ENCODE assay signal across 27 mouse cellular contexts in the genomic region with DNA sequence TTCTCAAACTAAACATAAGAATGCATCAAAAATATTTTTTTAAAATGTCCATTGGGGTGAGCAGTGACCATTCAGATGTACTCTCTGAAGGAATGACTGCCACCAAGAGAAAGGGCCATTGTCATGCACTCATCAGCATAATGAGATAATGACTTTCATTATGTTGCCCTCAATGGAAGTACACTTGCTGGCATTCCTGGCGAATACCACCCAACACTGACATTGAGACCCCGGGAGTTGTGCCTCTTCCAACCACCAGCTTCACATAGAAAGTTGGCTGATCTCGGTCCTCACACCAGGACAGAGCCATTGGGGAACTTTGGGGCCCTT.
DNase-seq lines count a peak whose midpoint lies in the region; ATAC-seq lines count a peak whose summit lies in the region.
"Had no signal": no experiment of that assay in that cellular context is flagged by ENCODE, and none has a peak within 500 bp of the region (broad histone marks: within the 10 kb centered on the region; RNA-seq: fewer than 3 reads in every experiment).

No protein-coding gene starts in this region.

- peaks cover 18% of the 10 kb centered on the region for H3K4me1 ChIP-seq in forebrain, embryonic 13.5 days
- 0 out of 2 replicates have a peak, but pooled peaks cover 3% of the 10 kb centered on the region for H3K4me1 ChIP-seq in forebrain, embryonic 11.5 days (replicated peaks; ENCODE audit: control insufficient read depth, insufficient read depth, low read length)
- peaks cover 10% of the 10 kb centered on the region for H3K4me1 ChIP-seq in midbrain, embryonic 13.5 days (replicated peaks)
- H3K4me1 ChIP-seq: embryonic facial prominence, embryonic 13.5 days; hindbrain, embryonic 15.5 days had no signal

- WGBS in forebrain, embryonic 13.5 days: 25% methylated on average over 3 of the region's 3 CpGs
- WGBS in forebrain, embryonic 11.5 days: 32% methylated on average over 3 of the region's 3 CpGs
- 43% methylated on average over 3 of the region's 3 CpGs for WGBS in midbrain, embryonic 13.5 days

- H3K9ac ChIP-seq in forebrain, embryonic 13.5 days: no peak overlapping the region
- no peak overlapping the region for H3K9ac ChIP-seq in forebrain, embryonic 11.5 days (ENCODE audit: low read length)
- no peak overlapping the region for H3K9ac ChIP-seq in midbrain, embryonic 13.5 days (replicated peaks)
- H3K9ac ChIP-seq: embryonic facial prominence, embryonic 13.5 days; forebrain, embryonic 15.5 days; hindbrain, embryonic 12.5 days; hindbrain, embryonic 15.5 days had no signal

- H3K9me3 ChIP-seq in forebrain, embryonic 13.5 days (replicated peaks): no peaks in the 10 kb centered on the region
- H3K9me3 ChIP-seq in forebrain, embryonic 11.5 days (ENCODE audit: control insufficient read depth, low read length): no peaks in the 10 kb centered on the region
- H3K9me3 ChIP-seq in midbrain, embryonic 13.5 days: no peaks in the 10 kb centered on the region
- H3K9me3 ChIP-seq: embryonic facial prominence, embryonic 10.5 days; embryonic facial prominence, embryonic 13.5 days; forebrain, embryonic 15.5 days; hindbrain, embryonic 12.5 days; hindbrain, embryonic 15.5 days had no signal

- H3K27ac ChIP-seq in forebrain, embryonic 13.5 days: no peak overlapping the region
- no peak overlapping the region for H3K27ac ChIP-seq in forebrain, embryonic 11.5 days (ENCODE audit: low read depth, low read length)
- H3K27ac ChIP-seq in midbrain, embryonic 13.5 days: no peak overlapping the region
- H3K27ac ChIP-seq: embryonic facial prominence, embryonic 10.5 days; embryonic facial prominence, embryonic 13.5 days; forebrain, embryonic 15.5 days; gastrocnemius, adult 2 months; hindbrain, embryonic 12.5 days; hindbrain, embryonic 15.5 days had no signal

- H3K4me3 ChIP-seq in forebrain, embryonic 13.5 days: no peak overlapping the region
- no peak overlapping the region for H3K4me3 ChIP-seq in forebrain, embryonic 11.5 days (ENCODE audit: low read depth, low read length)
- no peak overlapping the region for H3K4me3 ChIP-seq in midbrain, embryonic 13.5 days (replicated peaks)
- H3K4me3 ChIP-seq: embryonic facial prominence, embryonic 10.5 days; embryonic facial prominence, embryonic 13.5 days; erythroblast, embryonic 14.5 days; forebrain, embryonic 15.5 days; gastrocnemius, adult 2 months; hindbrain, embryonic 12.5 days; hindbrain, embryonic 15.5 days had no signal

- H3K27me3 ChIP-seq in forebrain, embryonic 13.5 days: no peaks in the 10 kb centered on the region
- H3K27me3 ChIP-seq in forebrain, embryonic 11.5 days (ENCODE audit: control insufficient read depth, insufficient read depth, low read length): no peaks in the 10 kb centered on the region
- H3K27me3 ChIP-seq in midbrain, embryonic 13.5 days: no peaks in the 10 kb centered on the region
- H3K27me3 ChIP-seq: CH12.LX; embryonic facial prominence, embryonic 13.5 days; forebrain, embryonic 15.5 days; hindbrain, embryonic 12.5 days; hindbrain, embryonic 15.5 days had no signal

- DNase-seq in forebrain, embryonic 11.5 days (ENCODE audit: low spot score): no peak
- peak; percentile 70 for DNase-seq in Muller cell, postnatal 12 days (ENCODE audit: inconsistent ontology term)
- DNase-seq in brain, adult 2 months (ENCODE audit: low read depth, low spot score): peak; percentile 37
- DNase-seq in retina, postnatal 1 day: peak; percentile 82
- DNase-seq: adrenal gland, adult 8-10 months; adrenal gland, postnatal 25 days; B cell, adult 2 months; cerebellum, adult 11 months; cerebellum, adult 2 months; cerebellum, adult 9-11 months; cerebellum, postnatal 25 days; embryo, embryonic 11 days; gastrocnemius, adult 2 months; gastrocnemius, postnatal 14 days; heart, adult 11 months; kidney, adult 18-20 months had no signal

- no peaks in the 10 kb centered on the region for H3K36me3 ChIP-seq in forebrain, embryonic 13.5 days (ENCODE audit: poor library complexity, severe bottlenecking)
- H3K36me3 ChIP-seq in forebrain, embryonic 11.5 days (ENCODE audit: control insufficient read depth, insufficient read depth, low read length): no peaks in the 10 kb centered on the region
- no peaks in the 10 kb centered on the region for H3K36me3 ChIP-seq in midbrain, embryonic 13.5 days
- H3K36me3 ChIP-seq: embryonic facial prominence, embryonic 13.5 days; forebrain, embryonic 15.5 days; hindbrain, embryonic 12.5 days; hindbrain, embryonic 15.5 days had no signal

- ATAC-seq in forebrain, embryonic 13.5 days: no peak
- ATAC-seq in forebrain, embryonic 11.5 days (replicated peaks; ENCODE audit: low FRiP score): no peak
- no peak for ATAC-seq in midbrain, embryonic 13.5 days
- no peak for ATAC-seq in activated CD4-positive, CD25-positive, alpha-beta regulatory T cell, adult 4 months
- ATAC-seq: forebrain, embryonic 15.5 days had no signal

- peak overlapping the region; percentile 1; the same call in 1 of the 2 replicates for H3K4me2 ChIP-seq in forebrain, embryonic 13.5 days
- H3K4me2 ChIP-seq in forebrain, embryonic 11.5 days (ENCODE audit: low read depth, low read length, severe bottlenecking): no peak overlapping the region
- no peak overlapping the region for H3K4me2 ChIP-seq in midbrain, embryonic 13.5 days (replicated peaks)
- H3K4me2 ChIP-seq: embryonic facial prominence, embryonic 13.5 days; forebrain, embryonic 15.5 days; heart, embryonic 11.5 days; hindbrain, embryonic 12.5 days; hindbrain, embryonic 15.5 days had no signal
